Mouse (Mus musculus) neural tube, embryonic 13.5 days (tissue): Measurements from ENCODE around the gene Gm10717. TPM values are rescaled to one million over a fixed set of nuclear protein-coding genes. Genes with fewer than 3 reads are reported as not detected.
"Not testable (repeated sequence)": the region's sequence is repeated elsewhere in the genome, so short reads cannot be mapped to it uniquely, and the experiment has no call there.

ENCODE experiments used
- ATAC-seq: fragments of 200-750 bp; cut with Nextera tagmentation; 2 replicates; pipeline ENCODE4 v1.8.0; 2017; ENCODE audit warnings: low read depth, mild to moderate bottlenecking, moderate TSS enrichment, moderate library complexity
- H3K27ac ChIP-seq: fragments of 300-500 bp; sonication (generic); replicated peaks from 2 replicates; pipeline ENCODE4 v1.5.1; 2015; ENCODE audit warnings: moderate library complexity, mild to moderate bottlenecking, inconsistent platforms
- H3K27me3 ChIP-seq: fragments of 300-500 bp; sonication (generic); 2 replicates; pipeline ENCODE4 v1.6.1; 2015; ENCODE audit warnings: mild to moderate bottlenecking, inconsistent platforms
- H3K36me3 ChIP-seq: fragments of 300-500 bp; sonication (generic); 2 replicates; pipeline ENCODE4 v1.6.1; 2015; ENCODE audit warnings: mild to moderate bottlenecking, inconsistent platforms
- H3K4me1 ChIP-seq: fragments of 300-500 bp; sonication (generic); replicated peaks from 2 replicates; pipeline ENCODE4 v1.6.1; 2015; ENCODE audit warnings: inconsistent platforms
- H3K4me2 ChIP-seq: fragments of 300-500 bp; sonication (generic); 2 replicates; pipeline ENCODE4 v1.6.1; 2015; ENCODE audit warnings: inconsistent platforms, mild to moderate bottlenecking, moderate library complexity
- H3K4me3 ChIP-seq: fragments of 300-500 bp; sonication (generic); 2 replicates; pipeline ENCODE4 v1.5.1; 2015; ENCODE audit warnings: mild to moderate bottlenecking, inconsistent platforms
- H3K9ac ChIP-seq: fragments of 300-500 bp; sonication (generic); 2 replicates; pipeline ENCODE4 v1.6.1; 2015; ENCODE audit warnings: moderate library complexity, mild to moderate bottlenecking, inconsistent platforms
- H3K9me3 ChIP-seq: fragments of 300-500 bp; sonication (generic); 2 replicates; pipeline ENCODE4 v1.6.1; 2016; ENCODE audit warnings: inconsistent platforms
- WGBS: fragments of 180-500 bp; shearing (Covaris S2); methylation state at CpG from one replicate; pipeline ENCODE4 v1.1.7; 2015; 5-methylcytosine and 5-hydroxymethylcytosine counted together
- polyA plus RNA-seq: library from polyadenylated mRNA; unstranded; fragments of >200 nt; fragmentation: Nextera tagmentation; extraction: Ambion mirVana; gene quantifications from 2 replicates; pipeline ENCODE4 v1.2.1, GENCODE M21; 2015

Gene Gm10717
- polyA plus RNA-seq = 0.70 TPM in 1 of 2 replicates, not detected in the other

DNA sequence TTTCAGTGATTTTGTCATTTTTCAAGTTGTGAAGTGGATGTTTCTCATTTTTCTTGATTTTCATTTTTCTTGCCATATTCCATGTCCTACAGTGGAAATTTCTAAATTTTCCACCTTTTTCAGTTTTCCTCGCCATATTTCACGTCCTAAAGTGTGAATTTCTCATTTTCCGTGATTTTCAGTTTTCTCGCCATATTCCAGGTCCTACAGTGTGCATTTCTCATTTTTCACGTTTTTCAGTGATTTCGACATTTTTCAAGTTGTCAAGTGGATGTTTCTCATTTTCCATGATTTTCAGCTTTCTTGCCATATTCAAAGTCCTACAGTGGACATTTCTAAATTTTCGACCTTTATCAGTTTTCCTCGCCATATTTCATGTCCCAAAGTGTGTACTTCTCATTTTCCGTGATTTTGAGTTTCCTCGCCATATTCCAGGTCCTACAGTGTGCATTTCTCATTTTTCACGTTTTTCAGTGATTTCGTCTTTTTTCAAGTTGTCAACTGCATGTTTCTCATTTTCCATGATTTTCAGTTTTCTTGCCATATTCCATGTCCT is at the start of gene Gm10717:
Gm10717 (plus strand) TSS at position 506 of the 556 bp plus-strand sequence.
- H3K27ac ChIP-seq, H3K4me1 ChIP-seq, H3K4me3 ChIP-seq, ATAC-seq, H3K4me2 ChIP-seq, H3K36me3 ChIP-seq, H3K9ac ChIP-seq, H3K27me3 ChIP-seq: not testable (repeated sequence)
- WGBS = 72% methylated on average over 12 of the region's 12 CpGs
- H3K9me3 ChIP-seq = peaks cover 12% of the 10 kb centered on the region

DNA sequence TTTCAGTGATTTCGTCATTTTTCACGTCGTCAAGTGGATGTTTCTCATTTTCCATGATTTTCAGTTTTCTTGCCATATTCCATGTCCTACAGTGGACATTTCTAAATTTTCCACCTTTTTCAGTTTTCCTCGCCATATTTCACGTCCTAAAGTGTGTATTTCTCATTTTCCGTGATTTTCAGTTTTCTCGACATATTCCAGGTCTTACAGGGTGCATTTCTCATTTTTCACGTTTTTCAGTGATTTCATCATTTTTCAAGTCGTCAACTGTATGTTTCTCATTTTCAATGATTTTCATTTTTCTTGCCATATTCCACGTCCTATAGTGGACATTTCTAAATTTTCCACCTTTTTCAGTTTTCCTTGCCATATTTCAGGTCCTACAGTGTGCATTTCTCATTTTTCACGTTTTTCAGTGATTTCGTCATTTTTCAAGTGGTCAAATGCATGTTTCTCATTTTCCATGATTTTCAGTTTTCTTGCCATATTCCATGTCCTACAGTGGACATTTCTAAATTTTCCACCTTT is 24.7 kb upstream of the Gm10717 start, which contains the start of gene Gm10722:
Gm10722 (plus strand) TSS at position 478 of the 528 bp plus-strand sequence.
- 75% methylated on average over 12 of the region's 12 CpGs for WGBS
- H3K27me3 ChIP-seq, H3K4me2 ChIP-seq, H3K4me1 ChIP-seq, H3K9me3 ChIP-seq, ATAC-seq, H3K4me3 ChIP-seq, H3K36me3 ChIP-seq, H3K9ac ChIP-seq, H3K27ac ChIP-seq: not testable (repeated sequence)

GRCm38 (mm10) chr9:3001006-3001405 is 24.2 kb upstream of the Gm10717 start:
- not testable (repeated sequence) for H3K9ac ChIP-seq, H3K27ac ChIP-seq, H3K4me1 ChIP-seq, H3K36me3 ChIP-seq, H3K4me3 ChIP-seq, H3K4me2 ChIP-seq, ATAC-seq, H3K27me3 ChIP-seq, H3K9me3 ChIP-seq
- WGBS = 64% methylated on average over 8 of the region's 8 CpGs

- H3K27me3 ChIP-seq, H3K36me3 ChIP-seq, H3K27ac ChIP-seq, H3K4me1 ChIP-seq, H3K9ac ChIP-seq, H3K4me2 ChIP-seq, H3K9me3 ChIP-seq, H3K4me3 ChIP-seq: not testable (repeated sequence)
- peak; percentile 91 for ATAC-seq
- 69% methylated on average over 9 of the region's 11 CpGs for WGBS
Measured at GRCm38 (mm10) chr9:3001948-3002659, 23.1 kb upstream of the Gm10717 start.

- not testable (repeated sequence) for H3K4me1 ChIP-seq, H3K4me2 ChIP-seq, H3K27me3 ChIP-seq, H3K27ac ChIP-seq, ATAC-seq, H3K9me3 ChIP-seq, H3K36me3 ChIP-seq, H3K9ac ChIP-seq, H3K4me3 ChIP-seq
- 73% methylated on average over 6 of the region's 14 CpGs for WGBS
Measured at GRCm38 (mm10) chr9:3002794-3003396, 22.3 kb upstream of the Gm10717 start, which contains the start of gene Gm11168. Gene Gm11168 (plus strand): TSS chr9:3003346.

GRCm38 (mm10) chr9:3006179-3006578 is 19.0 kb upstream of the Gm10717 start:
- WGBS = 88% methylated on average over 1 of the region's 5 CpGs

GRCm38 (mm10) chr9:3006636-3007035 is 18.6 kb upstream of the Gm10717 start:
- peaks cover 11% of the 10 kb centered on the region for H3K9me3 ChIP-seq
- H3K27me3 ChIP-seq, H3K9ac ChIP-seq, H3K27ac ChIP-seq, H3K4me2 ChIP-seq, H3K4me1 ChIP-seq, H3K36me3 ChIP-seq, H3K4me3 ChIP-seq: not testable (repeated sequence)
- 71% methylated on average over 8 of the region's 8 CpGs for whole genome bisulfite sequencing
- peak; percentile 78 for ATAC-seq

More at GRCm38 (mm10) chr9:3006179-3006578, 19.0 kb upstream of the Gm10717 start:
- not testable (repeated sequence) for H3K27me3 ChIP-seq, H3K27ac ChIP-seq, H3K9ac ChIP-seq, H3K4me3 ChIP-seq, H3K4me2 ChIP-seq, H3K4me1 ChIP-seq, ATAC-seq, H3K36me3 ChIP-seq
- peaks cover 11% of the 10 kb centered on the region for H3K9me3 ChIP-seq

DNA sequence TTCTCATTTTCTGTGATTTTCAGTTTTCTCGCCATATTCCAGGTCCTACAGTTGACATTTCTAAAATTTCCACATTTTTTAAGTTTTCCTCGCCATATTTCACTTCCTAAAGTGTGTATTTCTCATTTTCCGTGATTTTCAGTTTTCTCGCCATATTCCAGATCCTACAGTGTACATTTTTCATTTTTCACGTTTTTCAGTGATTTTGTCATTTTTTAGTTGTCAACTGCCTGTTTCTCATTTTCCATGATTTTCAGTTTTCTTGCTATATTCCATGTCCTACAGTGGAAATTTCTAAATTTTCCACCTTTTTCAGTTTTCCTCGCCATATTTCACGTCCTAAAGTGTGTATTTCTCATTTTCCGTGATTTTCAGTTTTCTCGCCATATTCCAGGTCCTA is 17.9 kb upstream of the Gm10717 start:
- H3K27ac ChIP-seq, H3K9me3 ChIP-seq, H3K36me3 ChIP-seq, H3K9ac ChIP-seq, H3K27me3 ChIP-seq, H3K4me2 ChIP-seq, H3K4me3 ChIP-seq, H3K4me1 ChIP-seq: not testable (repeated sequence)
- WGBS = 71% methylated on average over 8 of the region's 9 CpGs
- peak; percentile 41; the same call in 1 of the 2 replicates for ATAC-seq

- H3K9ac ChIP-seq, H3K4me3 ChIP-seq, H3K36me3 ChIP-seq, H3K9me3 ChIP-seq, H3K27me3 ChIP-seq, H3K27ac ChIP-seq, H3K4me2 ChIP-seq, H3K4me1 ChIP-seq: not testable (repeated sequence)
- ATAC-seq = peak; percentile 41; the same call in 1 of the 2 replicates
- WGBS = no CpG with 5 or more reads among the region's 5 CpGs
Measured at GRCm38 (mm10) chr9:3009331-3009730, 15.9 kb upstream of the Gm10717 start.

DNA sequence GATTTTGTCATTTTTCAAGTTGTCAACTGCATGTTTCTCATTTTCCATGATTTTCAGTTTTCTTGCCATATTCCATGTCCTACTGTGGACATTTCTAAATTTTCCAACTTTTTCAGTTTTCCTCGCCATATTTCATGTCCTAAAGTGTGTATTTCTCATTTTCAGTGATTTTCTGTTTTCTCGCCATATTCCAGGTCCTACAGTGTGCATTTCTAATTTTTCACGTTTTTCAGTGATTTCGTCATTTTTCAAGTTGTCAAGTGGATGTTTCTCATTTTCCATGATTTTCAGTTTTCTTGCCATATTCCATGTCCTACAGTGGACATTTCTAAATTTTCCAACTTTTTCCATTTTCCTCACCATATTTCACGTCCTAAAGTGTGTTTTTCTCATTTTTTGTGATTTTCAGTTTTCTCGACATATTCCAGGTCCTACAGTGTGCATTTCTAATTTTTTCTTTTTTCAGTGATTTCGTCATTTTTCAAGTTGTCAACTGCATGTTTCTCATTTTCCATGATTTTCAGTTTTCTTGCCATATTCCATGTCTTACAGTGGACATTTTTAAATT is 13.1 kb upstream of the Gm10717 start:
- ATAC-seq, H3K4me2 ChIP-seq, H3K27me3 ChIP-seq, H3K9ac ChIP-seq, H3K27ac ChIP-seq, H3K9me3 ChIP-seq, H3K36me3 ChIP-seq, H3K4me1 ChIP-seq, H3K4me3 ChIP-seq: not testable (repeated sequence)
- WGBS = 85% methylated on average over 3 of the region's 7 CpGs

DNA sequence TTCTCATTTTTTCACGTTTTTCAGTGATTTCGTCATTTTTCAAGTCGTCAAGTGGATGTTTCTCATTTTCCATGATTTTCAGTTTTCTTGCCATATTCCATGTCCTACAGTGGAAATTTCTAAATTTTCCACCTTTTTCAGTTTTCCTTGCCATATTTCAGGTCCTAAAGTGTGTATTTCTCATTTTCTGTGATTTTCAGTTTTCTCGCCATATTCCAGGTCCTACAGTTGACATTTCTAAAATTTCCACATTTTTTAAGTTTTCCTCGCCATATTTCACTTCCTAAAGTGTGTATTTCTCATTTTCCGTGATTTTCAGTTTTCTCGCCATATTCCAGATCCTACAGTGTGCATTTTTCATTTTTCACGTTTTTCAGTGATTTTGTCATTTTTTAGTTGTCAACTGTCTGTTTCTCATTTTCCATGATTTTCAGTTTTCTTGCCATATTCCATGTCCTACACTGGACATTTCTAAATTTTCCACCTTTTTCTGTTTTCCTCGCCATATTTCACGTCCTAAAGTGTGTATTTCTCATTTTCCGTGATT is 12.4 kb upstream of the Gm10717 start, which contains the start of gene Gm10721:
Gm10721 (plus strand) TSS at position 408 of the 547 bp plus-strand sequence.
- H3K27ac ChIP-seq, H3K9ac ChIP-seq, H3K4me3 ChIP-seq, H3K4me2 ChIP-seq, H3K4me1 ChIP-seq, H3K9me3 ChIP-seq, H3K27me3 ChIP-seq, H3K36me3 ChIP-seq: not testable (repeated sequence)
- peak; percentile 9; the same call in 1 of the 2 replicates for ATAC-seq
- WGBS = no CpG with 5 or more reads among the region's 11 CpGs

DNA sequence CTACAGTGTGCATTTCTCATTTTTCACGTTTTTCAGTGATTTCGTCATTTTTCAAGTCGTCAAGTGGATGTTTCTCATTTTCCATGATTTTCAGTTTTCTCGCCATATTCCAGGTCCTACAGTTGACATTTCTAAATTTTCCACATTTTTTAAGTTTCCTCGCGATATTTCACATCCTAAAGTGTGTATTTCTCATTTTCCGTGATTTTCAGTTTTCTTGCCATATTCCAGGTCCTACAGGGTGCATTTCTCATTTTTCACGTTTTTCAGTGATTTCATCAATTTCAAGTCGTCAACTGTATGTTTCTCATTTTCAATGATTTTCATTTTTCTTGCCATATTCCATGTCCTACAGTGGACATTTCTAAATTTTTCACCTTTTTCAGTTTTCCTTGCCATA is 9.9 kb upstream of the Gm10717 start, which contains the start of gene Gm10720:
Gm10720 (plus strand) TSS at position 301 of the 400 bp plus-strand sequence.
- H3K4me1 ChIP-seq, H3K4me3 ChIP-seq, H3K36me3 ChIP-seq, H3K9ac ChIP-seq, H3K27ac ChIP-seq, H3K4me2 ChIP-seq, H3K27me3 ChIP-seq, H3K9me3 ChIP-seq, ATAC-seq: not testable (repeated sequence)
- 66% methylated on average over 5 of the region's 9 CpGs for WGBS
